Mouse (Mus musculus): ENCODE measurements around the gene Mink1. TPM values are rescaled to one million over a fixed set of nuclear protein-coding genes. Genes with fewer than 3 reads are reported as not detected.

The Mink1 gene
- total and polyA plus RNA-seq, 3 experiments, result 33.8 to 230 (median 57.3) TPM

DNA sequence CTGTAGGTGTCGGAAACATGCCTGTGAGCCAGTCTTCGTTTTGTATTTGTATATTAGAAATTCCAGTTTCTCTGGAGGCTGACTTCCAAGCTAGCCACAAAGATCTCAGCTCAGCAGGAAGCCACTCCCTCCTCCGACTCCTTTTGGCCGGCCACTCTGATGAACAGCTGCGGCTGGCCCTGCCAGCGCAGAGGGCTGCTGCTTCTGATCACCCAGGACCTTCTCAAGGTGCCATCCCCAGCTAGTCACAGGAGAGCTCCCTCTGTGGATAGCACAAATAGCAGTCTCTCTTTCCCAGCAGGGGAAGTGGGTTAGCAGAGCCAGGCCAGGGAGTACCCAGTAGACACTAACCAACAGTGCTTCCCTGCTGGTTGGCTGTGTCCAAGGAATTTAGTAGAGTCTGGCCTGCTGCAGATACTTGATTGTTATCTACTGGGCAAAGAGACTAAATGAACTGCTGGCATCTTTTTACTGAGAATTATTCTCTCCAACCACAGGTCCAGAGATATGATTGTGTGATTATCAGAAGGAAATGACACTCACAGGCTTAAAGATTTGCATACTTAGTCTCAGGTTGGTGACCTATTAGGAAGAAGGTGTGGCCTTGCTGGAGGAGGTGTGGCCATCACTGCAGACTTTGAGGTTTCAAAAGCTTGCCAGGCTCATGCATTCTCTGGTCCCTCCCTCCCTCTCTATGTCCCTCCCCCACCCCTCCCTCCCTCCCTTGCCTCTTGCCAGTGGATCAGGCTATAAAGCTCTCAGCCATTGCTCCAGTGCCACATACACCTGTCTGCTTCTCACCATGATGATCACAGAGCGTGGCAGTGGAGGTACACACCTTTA lies 59.5 kb downstream of the Mink1 start:
- no peaks in the 10 kb centered on the region for H3K27me3 ChIP-seq (ENCODE audit: control insufficient read depth in 1 of 2, insufficient read depth in 2 of 2, low read length in 2 of 2)
- no peaks in the 10 kb centered on the region for H3K79me2 ChIP-seq (ENCODE audit: control insufficient read depth, insufficient read depth, low read length, poor library complexity)
- peak; percentile 95 for DNase-seq (ENCODE audit: low read depth, low spot score)
- H3K4me3 ChIP-seq (ENCODE audit: control insufficient read depth in 1 of 2, insufficient read depth in 1 of 2, low read depth in 2 of 2, low read length in 2 of 2), result no peak overlapping the region
- peaks cover 5 to 12% of the 10 kb centered on the region in 2 experiments for H3K4me1 ChIP-seq (ENCODE audit: control insufficient read depth in 1 of 2, insufficient read depth in 2 of 2, low read length in 2 of 2)
- H3K36me3 ChIP-seq (ENCODE audit: control insufficient read depth in 1 of 2, insufficient read depth in 2 of 2, low read length in 2 of 2), result peaks cover 0 to 12% of the 10 kb centered on the region in 2 experiments; a peak in 2 of 4 replicates
- H3K9ac ChIP-seq (ENCODE audit: control insufficient read depth, low read depth, low read length, poor library complexity, severe bottlenecking), result no peak overlapping the region
- H3K9me3 ChIP-seq (replicated peaks; ENCODE audit: insufficient read depth, low read length), result no peaks in the 10 kb centered on the region
- peak overlapping the region; percentile 55 for H3K27ac ChIP-seq (ENCODE audit: control insufficient read depth, low read depth, low read length)
- no peak for TF ChIP-seq SIN3A (IDR thresholded peaks at IDR 0.05; ENCODE audit: low read length)
- peak; percentile 23; the same call in 1 of the 2 replicates for TF ChIP-seq SMC3 (IDR thresholded peaks at IDR 0.05; ENCODE audit: low read depth, low read length)
- peak; percentile 12; the same call in 1 of the 2 replicates for TF ChIP-seq ZC3H11A (IDR thresholded peaks at IDR 0.05; ENCODE audit: low read depth, low read length)
- TF ChIP-seq ETS1 (IDR thresholded peaks at IDR 0.05; ENCODE audit: low read depth, low read length), result peak; percentile 59
- peak; percentile 41; the same call in 1 of the 2 replicates for TF ChIP-seq RCOR1 (IDR thresholded peaks at IDR 0.05; ENCODE audit: low read depth, low read length)
- peak; percentile 85 for TF ChIP-seq GATA1 (IDR thresholded peaks at IDR 0.05; ENCODE audit: low read depth, low read length)
- no peak for TF ChIP-seq CHD2 (IDR thresholded peaks at IDR 0.05; ENCODE audit: low read length)
- 0 out of 2 replicates have a peak, but pooled peaks have one; percentile 37 for TF ChIP-seq HCFC1 (IDR thresholded peaks at IDR 0.05; ENCODE audit: low read depth, low read length)
- peak; percentile 5 to 25; a peak in 2 of 4 replicates for TF ChIP-seq EP300 (IDR thresholded peaks at IDR 0.05; ENCODE audit: low read depth in 1 of 2, low read length in 2 of 2)
- TF ChIP-seq ELF1 (IDR thresholded peaks at IDR 0.05; ENCODE audit: low read depth, low read length), result peak; percentile 36; the same call in 1 of the 2 replicates
- TF ChIP-seq POLR2AphosphoS5 (IDR thresholded peaks at IDR 0.05; ENCODE audit: borderline replicate concordance, low read depth, low read length), result no peak
- no peak for TF ChIP-seq CHD1 (IDR thresholded peaks at IDR 0.05; ENCODE audit: low read depth, low read length)
- no peak for TF ChIP-seq TAL1 (IDR thresholded peaks at IDR 0.05; ENCODE audit: low read length)
- TF ChIP-seq ZKSCAN1 (IDR thresholded peaks at IDR 0.05; ENCODE audit: low read depth, low read length), result 0 out of 2 replicates have a peak, but pooled peaks have one; percentile 29
- peak in 1 of 3 experiments; percentile 22; a peak in 1 of 6 replicates for TF ChIP-seq CTCF (IDR thresholded peaks at IDR 0.05 in 2 of 3, conservative IDR thresholded peaks at IDR 0.05 in 1 of 3; ENCODE audit: control insufficient read depth in 1 of 3, insufficient read depth in 1 of 3, low read depth in 2 of 3, low read length in 3 of 3, poor library complexity in 1 of 3, severe bottlenecking in 1 of 3)
- no peak for TF ChIP-seq MAX (IDR thresholded peaks at IDR 0.05; ENCODE audit: low read length)
- no peak for TF ChIP-seq JUND (IDR thresholded peaks at IDR 0.05; ENCODE audit: low read depth, low read length)

DNA sequence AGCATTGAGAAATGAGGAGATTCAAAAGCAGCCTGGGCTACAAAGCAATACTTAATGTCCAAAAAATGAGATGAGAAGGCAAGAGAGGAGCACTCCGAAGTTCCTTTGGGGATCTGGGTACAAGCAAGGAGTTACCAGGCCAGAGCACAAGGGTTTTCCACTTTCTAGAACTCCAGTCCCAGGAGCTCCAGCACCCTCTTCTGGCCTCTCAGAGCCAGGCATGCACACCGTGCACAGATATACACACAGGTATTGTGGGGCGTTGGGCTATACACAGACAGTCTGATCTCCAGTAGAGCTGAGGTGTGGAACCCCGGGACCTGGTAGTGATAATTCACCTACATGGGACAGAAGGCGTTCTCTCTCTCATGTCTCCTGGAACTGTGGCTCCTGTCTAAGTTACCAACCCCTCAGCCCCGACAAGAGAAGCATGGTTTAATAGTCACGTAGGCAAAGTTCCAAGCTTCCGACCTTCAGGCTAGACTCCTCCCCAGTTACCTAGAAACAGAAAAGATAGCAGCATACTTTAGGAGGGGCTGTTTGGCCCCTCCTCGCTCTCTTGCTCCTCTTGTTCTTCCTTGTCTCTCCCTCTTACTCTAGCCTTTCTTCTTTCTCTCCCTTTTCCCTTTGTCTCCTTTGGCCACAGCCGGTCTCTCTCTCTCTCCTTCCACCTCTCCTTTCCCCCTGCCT lies 60.5 kb downstream of the Mink1 start:
- Histone ChIP-seq H3K27me3 (ENCODE audit: control insufficient read depth in 1 of 2, insufficient read depth in 2 of 2, low read length in 2 of 2) (no peaks in the 10 kb centered on the region), H3K36me3 (ENCODE audit: control insufficient read depth in 1 of 2, insufficient read depth in 2 of 2, low read length in 2 of 2) (peaks cover 0 to 12% of the 10 kb centered on the region in 2 experiments; a peak in 2 of 4 replicates)
- TF ChIP-seq MAX (IDR thresholded peaks at IDR 0.05; ENCODE audit: low read length), result no peak
- TF ChIP-seq SMC3 (IDR thresholded peaks at IDR 0.05; ENCODE audit: low read depth, low read length), result peak; percentile 92
- 0 out of 2 replicates have a peak, but pooled peaks have one; percentile 47 for TF ChIP-seq ZNF384 (IDR thresholded peaks at IDR 0.05; ENCODE audit: low read depth, low read length)
- TF ChIP-seq ZKSCAN1 (IDR thresholded peaks at IDR 0.05; ENCODE audit: low read depth, low read length), result no peak
- TF ChIP-seq POLR2A (IDR thresholded peaks at IDR 0.05; ENCODE audit: control insufficient read depth in 1 of 2, insufficient read depth in 1 of 2, low read depth in 1 of 2, low read length in 2 of 2, poor library complexity in 1 of 2), result no peak
- no peak for TF ChIP-seq CHD2 (IDR thresholded peaks at IDR 0.05; ENCODE audit: low read length)
- TF ChIP-seq POLR2AphosphoS5 (IDR thresholded peaks at IDR 0.05; ENCODE audit: borderline replicate concordance, low read depth, low read length), result no peak
- TF ChIP-seq USF1 (IDR thresholded peaks at IDR 0.05; ENCODE audit: low read depth, low read length), result no peak
- peak; percentile 68; the same call in 1 of the 2 replicates for TF ChIP-seq MAZ (IDR thresholded peaks at IDR 0.05; ENCODE audit: low read depth, low read length)
- TF ChIP-seq ELF1 (IDR thresholded peaks at IDR 0.05; ENCODE audit: low read depth, low read length), result no peak
- no peak for TF ChIP-seq CHD1 (IDR thresholded peaks at IDR 0.05; ENCODE audit: low read depth, low read length)
- no peak for TF ChIP-seq TAL1 (IDR thresholded peaks at IDR 0.05; ENCODE audit: low read length)
- TF ChIP-seq E2F4 (IDR thresholded peaks at IDR 0.05; ENCODE audit: borderline replicate concordance, low read depth, low read length), result no peak
- TF ChIP-seq MYB (IDR thresholded peaks at IDR 0.05; ENCODE audit: low read depth, low read length), result no peak
- 0 out of 2 replicates have a peak, but pooled peaks have one; percentile 66 for TF ChIP-seq MYC (IDR thresholded peaks at IDR 0.05; ENCODE audit: low read depth, low read length)
- no peak for TF ChIP-seq KAT2A (conservative IDR thresholded peaks at IDR 0.05; ENCODE audit: low read depth, low read length)
- no peak for TF ChIP-seq JUND (IDR thresholded peaks at IDR 0.05; ENCODE audit: low read depth, low read length)
- no peak for TF ChIP-seq USF2 (IDR thresholded peaks at IDR 0.05; ENCODE audit: borderline replicate concordance in 1 of 2, insufficient read depth in 1 of 2, low read depth in 1 of 2, low read length in 2 of 2)

More for the DNA sequence above, 60.5 kb downstream of the Mink1 start:
- H3K27ac ChIP-seq (ENCODE audit: control insufficient read depth, low read depth, low read length), result peak overlapping the region; percentile 65
- H3K4me3 ChIP-seq (ENCODE audit: control insufficient read depth in 1 of 2, insufficient read depth in 1 of 2, low read depth in 2 of 2, low read length in 2 of 2), result peak overlapping the region; percentile 22 to 52
- peak; percentile 94 for DNase-seq (ENCODE audit: low read depth, low spot score)
- H3K9ac ChIP-seq (ENCODE audit: control insufficient read depth, low read depth, low read length, poor library complexity, severe bottlenecking), result peak overlapping the region; percentile 52
- no peaks in the 10 kb centered on the region for H3K9me3 ChIP-seq (replicated peaks; ENCODE audit: insufficient read depth, low read length)
- H3K4me1 ChIP-seq (ENCODE audit: control insufficient read depth in 1 of 2, insufficient read depth in 2 of 2, low read length in 2 of 2), result peaks cover 5 to 12% of the 10 kb centered on the region in 2 experiments
- H3K79me2 ChIP-seq (ENCODE audit: control insufficient read depth, insufficient read depth, low read length, poor library complexity), result no peaks in the 10 kb centered on the region

Data from MEL (cell line).